Mouse (Mus musculus): ENCODE measurements around the gene L2hgdh. TPM values are rescaled to one million over a fixed set of nuclear protein-coding genes. Genes with fewer than 3 reads are reported as not detected.
A peak's percentile ranks its signal among the peaks of the same experiment; 100 is the strongest.

Gene L2hgdh
- polyA plus RNA-seq, 1 experiment from 2014 or later = 14.0 TPM

DNA sequence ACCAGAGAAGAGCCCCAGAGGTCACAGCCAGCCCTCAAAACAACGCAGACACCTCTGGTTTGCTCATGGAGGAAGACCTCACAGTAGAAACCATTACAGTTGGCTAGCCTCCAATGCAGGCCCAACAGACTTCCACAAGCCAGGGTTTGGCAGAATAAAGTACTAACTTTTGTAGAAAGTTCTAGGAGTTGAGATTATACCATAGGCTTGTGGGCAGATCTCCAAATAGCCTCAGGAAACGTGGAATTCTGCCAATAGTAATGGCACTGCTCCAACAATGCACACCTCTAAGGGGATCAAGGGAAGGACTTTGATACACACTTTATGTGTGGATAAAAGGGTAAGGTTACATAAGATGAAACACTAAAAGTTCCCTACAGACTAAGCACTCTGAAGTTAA lies 36.3 kb downstream of the L2hgdh start:
- Histone ChIP-seq H3K4me2 (no peak overlapping the region), H3K27me3 (replicated peaks) (no peaks in the 10 kb centered on the region), H3K9me3 (no peaks in the 10 kb centered on the region), H3K9ac (no peak overlapping the region), H3K4me3 (no peak overlapping the region), H3K4me1 (peaks cover 17% of the 10 kb centered on the region), H3K36me3 (peaks cover 2% of the 10 kb centered on the region), H3K27ac (replicated peaks) (peak overlapping the region; percentile 49; the same call in 1 of the 2 replicates)
- ATAC-seq (ENCODE audit: extremely low read depth, insufficient number of reproducible peaks, low FRiP score, low TSS enrichment) = no peak
- WGBS = 41% methylated on average over 2 of the region's 2 CpGs

DNA sequence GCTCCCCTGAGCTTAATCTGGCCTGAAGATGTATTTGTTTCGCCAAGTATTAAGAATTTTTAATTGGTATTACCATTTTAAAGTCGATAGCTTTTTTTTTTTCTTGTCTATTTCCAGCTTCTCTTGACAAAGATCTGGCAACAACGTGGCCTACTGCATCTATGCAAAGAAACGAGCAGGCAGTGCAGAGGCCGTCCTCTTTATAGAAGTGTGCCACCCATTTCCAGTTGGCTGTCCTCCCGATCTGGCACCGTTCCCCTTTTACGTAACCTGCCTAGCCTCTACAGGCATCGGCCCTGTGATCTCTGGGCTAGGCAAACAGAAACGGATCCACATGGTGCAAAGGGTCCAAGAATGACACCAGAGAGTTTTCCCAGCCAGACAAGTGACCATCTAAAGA lies 41.1 kb downstream of the L2hgdh start:
- H3K27ac ChIP-seq (replicated peaks) = peak overlapping the region; percentile 63
- no peaks in the 10 kb centered on the region for H3K36me3 ChIP-seq
- H3K4me3 ChIP-seq = no peak overlapping the region
- no peak for ATAC-seq (ENCODE audit: extremely low read depth, insufficient number of reproducible peaks, low FRiP score, low TSS enrichment)
- peak overlapping the region; percentile 29; the same call in 1 of the 2 replicates for H3K9ac ChIP-seq
- H3K27me3 ChIP-seq (replicated peaks) = no peaks in the 10 kb centered on the region
- peaks cover 36% of the 10 kb centered on the region for H3K4me1 ChIP-seq
- peak overlapping the region; percentile 83 for H3K4me2 ChIP-seq
- 38% methylated on average over 10 of the region's 10 CpGs for WGBS
- H3K9me3 ChIP-seq = no peaks in the 10 kb centered on the region

DNA sequence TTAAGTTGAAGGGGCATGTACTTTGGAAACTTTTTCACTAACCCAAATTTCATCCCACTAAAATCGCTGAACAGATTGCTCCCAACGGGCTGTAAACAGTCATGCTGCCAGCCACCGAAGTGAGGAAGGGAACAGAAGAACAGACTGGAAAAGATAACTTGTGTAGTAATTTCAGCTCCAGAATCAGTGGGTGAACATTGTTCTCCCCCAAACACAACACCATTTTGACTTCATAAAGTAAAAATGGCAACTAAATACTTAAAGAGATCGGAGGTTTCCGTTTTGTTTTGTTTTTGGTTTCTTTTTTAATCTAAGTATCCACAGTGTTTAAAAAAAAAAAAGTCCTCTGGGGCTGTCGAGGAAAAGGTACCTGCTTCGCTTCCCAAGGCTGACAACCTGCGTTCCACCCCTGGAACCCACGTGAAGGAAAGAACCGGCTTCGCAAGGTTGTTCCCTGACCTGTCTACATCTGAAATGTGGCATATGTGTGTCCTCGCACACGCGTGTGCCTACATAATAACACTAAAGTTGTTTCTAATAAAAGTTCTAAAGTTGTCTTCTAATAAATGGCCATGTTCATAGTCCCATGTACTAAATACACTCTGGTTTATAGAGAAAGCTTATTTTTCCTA lies 41.8 kb downstream of the L2hgdh start:
- H3K4me2 ChIP-seq = peak overlapping the region; percentile 83
- no peak for ATAC-seq (ENCODE audit: extremely low read depth, insufficient number of reproducible peaks, low FRiP score, low TSS enrichment)
- WGBS = 47% methylated on average over 14 of the region's 14 CpGs
- peak overlapping the region; percentile 85 for H3K4me3 ChIP-seq
- peak overlapping the region; percentile 98; the same call in 1 of the 2 replicates for H3K27ac ChIP-seq (replicated peaks)
- peaks cover 30% of the 10 kb centered on the region for H3K4me1 ChIP-seq
- H3K36me3 ChIP-seq = no peaks in the 10 kb centered on the region
- H3K9me3 ChIP-seq = no peaks in the 10 kb centered on the region
- peak overlapping the region; percentile 96 for H3K9ac ChIP-seq
- H3K27me3 ChIP-seq (replicated peaks) = no peaks in the 10 kb centered on the region

DNA sequence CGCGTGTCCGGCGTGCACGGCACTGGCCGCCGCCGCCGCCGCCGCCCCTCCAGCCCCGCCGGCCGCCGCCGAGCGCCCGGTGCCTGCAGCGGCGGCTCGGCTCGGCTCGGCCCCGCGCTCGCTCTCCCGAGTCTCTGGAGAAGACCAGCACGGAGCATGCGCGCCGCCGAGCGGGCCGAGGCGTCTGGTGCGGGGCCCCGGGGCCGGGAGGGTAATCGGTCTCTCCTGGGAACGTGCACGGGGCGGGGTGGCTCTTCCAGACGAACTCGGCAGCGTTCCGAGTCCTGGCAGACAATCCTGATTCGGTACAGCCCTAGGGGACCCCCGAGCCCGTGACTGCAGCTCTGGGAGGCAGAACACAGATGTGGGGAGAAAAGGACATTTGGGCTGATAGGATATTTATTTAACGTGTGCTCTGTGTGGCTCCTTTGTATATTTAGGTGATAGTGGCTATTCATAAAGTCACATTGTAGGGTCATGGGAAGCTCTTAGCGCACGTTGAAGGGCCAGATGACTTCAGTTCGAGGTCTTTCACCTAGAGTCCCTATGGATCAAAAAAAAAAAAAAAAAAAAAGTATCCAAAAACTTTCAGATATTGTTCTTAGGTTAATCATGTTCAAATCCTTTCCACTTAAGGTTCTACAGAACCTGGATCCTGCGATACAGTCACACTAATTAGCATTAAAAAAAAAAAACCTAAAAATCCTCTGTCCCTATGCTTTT lies 42.4 kb downstream of the L2hgdh start:
- ATAC-seq (ENCODE audit: extremely low read depth, insufficient number of reproducible peaks, low FRiP score, low TSS enrichment) = peak; percentile 84
- Histone ChIP-seq H3K36me3 (no peaks in the 10 kb centered on the region), H3K4me2 (peak overlapping the region; percentile 83), H3K27ac (replicated peaks) (peak overlapping the region; percentile 98), H3K4me1 (peaks cover 28% of the 10 kb centered on the region), H3K27me3 (replicated peaks) (no peaks in the 10 kb centered on the region), H3K4me3 (peak overlapping the region; percentile 85), H3K9ac (peak overlapping the region; percentile 96), H3K9me3 (no peaks in the 10 kb centered on the region)
- WGBS = 2% methylated on average over 45 of the region's 54 CpGs

DNA sequence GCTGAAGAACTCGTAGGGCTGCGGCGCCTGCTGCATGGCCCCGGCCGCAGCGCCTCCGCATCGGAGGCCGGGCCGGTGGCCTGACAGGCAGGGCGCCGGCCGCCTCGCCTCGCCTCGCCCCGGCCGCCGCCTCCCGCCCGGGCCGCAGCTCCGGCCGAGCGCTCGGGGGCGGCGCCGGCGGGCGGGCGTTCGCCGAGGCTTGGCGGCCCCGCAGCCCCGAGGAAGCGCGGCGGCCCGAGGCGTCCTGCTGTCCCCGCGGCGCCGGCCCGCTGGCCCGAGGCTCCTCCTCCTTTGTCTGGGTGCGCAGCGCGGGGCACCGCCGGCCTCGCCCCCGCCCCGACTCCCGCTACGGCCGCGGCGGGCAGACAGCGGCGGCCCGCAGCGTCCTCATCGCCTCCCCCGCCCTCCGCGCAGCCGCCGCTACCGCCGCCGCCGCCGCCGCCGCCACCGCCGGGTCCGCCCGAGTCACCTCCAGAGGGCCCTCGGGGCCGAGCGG lies 43.1 kb downstream of the L2hgdh start, which contains the start of gene Sos2:
Gene Sos2, minus strand, starts transcription at position 287 of the 496 bp plus-strand sequence.
- ATAC-seq (ENCODE audit: extremely low read depth, insufficient number of reproducible peaks, low FRiP score, low TSS enrichment) = peak; percentile 79
- no peaks in the 10 kb centered on the region for H3K9me3 ChIP-seq
- WGBS = under 1% methylated on average over 57 of the region's 85 CpGs

DNA sequence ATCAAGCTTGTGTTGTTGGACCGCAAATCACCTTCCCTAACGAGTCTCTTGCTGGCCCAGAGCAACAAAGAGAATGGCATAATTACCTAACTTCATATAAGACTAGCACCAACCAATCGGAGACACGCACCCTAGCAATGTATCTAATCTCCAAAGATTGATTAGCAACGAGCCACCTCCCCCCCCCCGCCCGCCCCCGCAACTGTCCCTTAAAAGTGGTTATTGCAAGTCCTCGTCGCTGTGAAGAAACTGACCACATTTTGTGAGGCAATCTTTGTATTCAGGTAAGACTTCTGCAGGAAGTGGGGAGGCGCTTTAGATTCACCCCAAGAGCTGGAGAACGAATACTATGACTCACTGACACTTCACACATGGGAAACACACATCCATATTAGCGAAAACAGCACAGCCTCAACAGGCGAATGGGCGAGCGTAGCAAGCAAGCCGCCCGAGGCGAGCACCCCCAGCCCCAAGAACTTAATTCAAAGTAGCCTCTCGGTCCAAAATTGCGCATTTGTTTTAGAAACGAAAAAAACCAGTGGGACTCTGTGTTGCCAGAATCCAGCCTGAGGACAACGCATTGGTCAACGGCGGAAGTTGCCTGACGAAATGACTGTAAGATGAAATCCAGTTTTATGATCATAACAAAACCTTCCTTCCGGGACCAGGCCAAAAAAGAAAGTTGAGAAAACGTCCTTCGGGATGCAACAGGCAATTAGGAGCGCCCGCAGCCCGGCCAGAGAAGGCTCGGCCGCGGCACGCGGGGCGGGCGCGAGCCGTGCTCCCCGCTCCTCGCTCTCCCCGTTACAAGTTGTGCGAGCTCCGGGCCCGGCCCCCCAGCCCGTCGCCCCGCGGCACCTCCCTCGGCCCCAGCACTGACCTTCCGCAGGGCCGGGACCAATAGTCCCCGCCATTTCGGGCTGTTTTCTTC lies 43.8 kb downstream of the L2hgdh start:
- peak overlapping the region; percentile 83 for H3K4me2 ChIP-seq
- no peaks in the 10 kb centered on the region for H3K27me3 ChIP-seq (replicated peaks)
- no peaks in the 10 kb centered on the region for H3K9me3 ChIP-seq
- H3K9ac ChIP-seq = peak overlapping the region; percentile 96
- peak overlapping the region; percentile 98 for H3K27ac ChIP-seq (replicated peaks)
- peak overlapping the region; percentile 85 for H3K4me3 ChIP-seq
- peaks cover 35% of the 10 kb centered on the region for H3K4me1 ChIP-seq
- H3K36me3 ChIP-seq = no peaks in the 10 kb centered on the region
- peak; percentile 28; the same call in 1 of the 2 replicates for ATAC-seq (ENCODE audit: extremely low read depth, insufficient number of reproducible peaks, low FRiP score, low TSS enrichment)
- WGBS = under 1% methylated on average over 54 of the region's 56 CpGs

More for the DNA sequence above, 43.1 kb downstream of the L2hgdh start, which contains the start of gene Sos2:
- Histone ChIP-seq H3K4me2 (peak within 1 kb of the TSS; percentile 83), H3K4me1 (peaks cover 28% of the 10 kb centered on the region), H3K9ac (peak within 1 kb of the TSS; percentile 96), H3K27ac (replicated peaks) (peak within 1 kb of the TSS; percentile 98), H3K4me3 (peak within 1 kb of the TSS; percentile 85), H3K27me3 (replicated peaks) (no peaks in the 10 kb centered on the region), H3K36me3 (no peaks in the 10 kb centered on the region)

DNA sequence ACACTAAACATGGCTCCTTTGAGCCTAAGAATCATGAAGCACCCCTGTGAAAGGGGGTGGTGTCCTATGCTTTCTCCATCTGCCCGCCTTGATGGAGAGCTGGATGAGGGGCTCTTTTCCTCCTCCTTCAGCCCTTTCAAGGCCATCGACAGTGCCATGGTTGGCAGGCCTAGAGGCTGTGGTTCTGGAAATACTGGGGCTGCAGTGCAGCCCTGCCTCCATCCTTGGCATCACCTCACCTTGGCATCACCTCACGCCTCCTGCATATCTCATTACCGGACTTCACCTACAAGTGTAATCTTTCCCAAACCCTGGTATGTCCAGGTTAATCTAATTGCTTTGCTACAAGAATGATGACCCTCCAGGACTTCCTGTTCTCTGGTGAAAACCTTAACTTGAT lies 48.5 kb downstream of the L2hgdh start:
- Histone ChIP-seq H3K27me3 (replicated peaks) (no peaks in the 10 kb centered on the region), H3K4me3 (no peak overlapping the region), H3K36me3 (no peaks in the 10 kb centered on the region), H3K9me3 (no peaks in the 10 kb centered on the region; the same call in 1 of the 2 replicates), H3K27ac (replicated peaks) (no peak overlapping the region), H3K4me1 (peaks cover 41% of the 10 kb centered on the region), H3K4me2 (no peak overlapping the region), H3K9ac (no peak overlapping the region)
- 79% methylated on average over 4 of the region's 4 CpGs for WGBS
- no peak for ATAC-seq (ENCODE audit: extremely low read depth, insufficient number of reproducible peaks, low FRiP score, low TSS enrichment)

DNA sequence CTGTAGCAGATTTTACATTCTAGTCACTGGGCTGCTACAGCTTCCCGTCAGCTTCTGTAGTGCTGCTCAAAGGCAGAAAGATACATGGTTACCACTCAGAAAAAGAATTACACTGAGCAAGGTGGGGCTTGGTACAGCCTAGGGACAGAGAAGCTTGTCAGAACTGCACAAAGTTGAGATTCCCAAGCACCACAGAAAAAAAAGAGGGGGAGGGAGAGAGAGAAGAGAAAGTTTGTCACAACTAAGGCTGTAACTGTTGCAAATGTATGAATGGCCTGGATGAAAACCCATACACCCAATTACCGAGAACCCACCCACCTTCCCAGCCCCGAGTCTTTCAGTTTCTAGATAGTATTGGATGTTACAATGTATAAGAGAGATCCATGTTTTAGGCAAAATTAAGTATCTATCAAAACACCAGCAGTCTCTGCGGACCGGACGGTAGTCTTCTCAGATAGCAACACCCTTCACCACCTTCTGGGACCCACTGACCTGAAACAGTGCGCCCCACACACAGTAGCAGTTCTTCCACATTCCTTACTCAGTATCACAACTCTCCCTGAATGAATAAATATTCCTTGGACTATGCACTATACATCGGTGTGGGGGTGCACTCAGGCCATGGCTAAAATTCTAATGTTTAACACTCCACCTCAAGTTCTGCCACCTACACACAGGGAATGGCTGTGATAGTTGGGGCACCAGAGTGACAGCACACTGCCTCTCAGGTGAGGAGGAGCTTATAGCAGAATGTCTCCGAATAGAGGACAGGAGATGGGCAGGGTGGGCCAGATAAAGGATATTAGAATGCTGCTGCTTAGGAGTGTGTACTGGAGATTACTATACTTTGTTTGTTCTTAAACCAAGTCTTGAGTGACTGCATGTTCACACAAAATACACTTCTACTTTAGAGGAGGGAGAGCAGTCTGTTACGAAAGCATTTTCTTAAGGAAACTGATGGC lies 49.8 kb downstream of the L2hgdh start:
- no peaks in the 10 kb centered on the region for H3K36me3 ChIP-seq
- peak overlapping the region; percentile 48 for H3K27ac ChIP-seq (replicated peaks)
- no peaks in the 10 kb centered on the region for H3K27me3 ChIP-seq (replicated peaks)
- peaks cover 31% of the 10 kb centered on the region for H3K4me1 ChIP-seq
- H3K4me3 ChIP-seq = no peak overlapping the region
- no peak overlapping the region for H3K9ac ChIP-seq
- no peak overlapping the region for H3K4me2 ChIP-seq
- ATAC-seq (ENCODE audit: extremely low read depth, insufficient number of reproducible peaks, low FRiP score, low TSS enrichment) = no peak
- 73% methylated on average over 10 of the region's 10 CpGs for WGBS
- H3K9me3 ChIP-seq = no peaks in the 10 kb centered on the region; the same call in 1 of the 2 replicates

DNA sequence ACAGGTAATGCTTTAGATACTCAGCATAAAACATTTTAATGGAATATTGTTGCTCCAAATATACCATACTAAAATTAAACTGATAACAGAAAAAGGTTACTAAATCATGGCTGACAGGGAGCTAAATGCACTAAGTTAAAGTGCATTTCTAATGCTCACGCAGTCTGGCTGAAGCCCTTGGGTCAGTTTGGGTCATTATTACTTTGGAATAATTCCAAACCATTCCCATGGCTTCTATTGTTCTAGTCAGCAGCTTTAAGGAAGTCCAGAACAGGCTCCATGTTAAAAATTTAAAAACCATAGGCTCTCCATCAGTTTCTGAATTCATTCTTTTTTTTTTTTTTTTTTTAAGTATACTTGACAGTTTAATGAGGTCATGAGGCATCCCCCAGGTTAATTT lies 50.5 kb downstream of the L2hgdh start:
- Histone ChIP-seq H3K36me3 (no peaks in the 10 kb centered on the region), H3K4me1 (peaks cover 28% of the 10 kb centered on the region), H3K27me3 (replicated peaks) (no peaks in the 10 kb centered on the region), H3K9ac (no peak overlapping the region), H3K4me3 (no peak overlapping the region), H3K27ac (replicated peaks) (peak overlapping the region; percentile 48; the same call in 1 of the 2 replicates), H3K4me2 (no peak overlapping the region), H3K9me3 (no peaks in the 10 kb centered on the region; the same call in 1 of the 2 replicates)
- 56% methylated on average over 1 of the region's 1 CpGs for WGBS
- no peak for ATAC-seq (ENCODE audit: extremely low read depth, insufficient number of reproducible peaks, low FRiP score, low TSS enrichment)

DNA sequence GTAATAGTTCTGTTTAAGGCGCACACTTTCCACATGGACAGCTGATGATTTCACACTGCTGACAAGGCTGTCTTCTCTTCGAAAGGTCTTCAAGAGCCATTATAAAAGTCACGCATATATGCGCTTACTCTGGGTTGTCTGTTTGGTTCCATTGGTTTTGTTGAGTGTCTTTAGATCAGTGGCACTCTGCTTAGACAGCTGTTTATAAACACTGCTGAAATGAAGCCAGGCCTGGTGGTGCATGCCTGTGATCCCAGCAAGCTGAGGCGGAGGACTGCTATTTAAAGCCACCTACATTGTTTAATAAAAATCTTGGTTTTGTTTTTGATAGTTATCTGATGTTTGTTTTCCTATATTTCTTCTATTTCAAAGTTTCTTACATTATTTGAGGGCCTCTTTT lies 58.0 kb downstream of the L2hgdh start:
- Histone ChIP-seq H3K4me2 (no peak overlapping the region), H3K27ac (replicated peaks) (no peak overlapping the region), H3K27me3 (replicated peaks) (no peaks in the 10 kb centered on the region), H3K36me3 (peaks cover 7% of the 10 kb centered on the region; the same call in 1 of the 2 replicates), H3K9ac (no peak overlapping the region), H3K9me3 (no peaks in the 10 kb centered on the region), H3K4me1 (no peaks in the 10 kb centered on the region), H3K4me3 (no peak overlapping the region)
- ATAC-seq (ENCODE audit: extremely low read depth, insufficient number of reproducible peaks, low FRiP score, low TSS enrichment) = no peak
- WGBS = 87% methylated on average over 5 of the region's 5 CpGs

Data from heart, embryonic 13.5 days (tissue).